Mouse (Mus musculus) spleen, adult 18-20 months (tissue): ENCODE data around the gene Dlx3.

Source experiments
- DNase-seq, 2 experiments: peaks; one replicate each; pipeline ENCODE4 v3.0.0; 2022; ENCODE audit warnings: mixed read lengths in 2 of 2

Dlx3 gene

DNA sequence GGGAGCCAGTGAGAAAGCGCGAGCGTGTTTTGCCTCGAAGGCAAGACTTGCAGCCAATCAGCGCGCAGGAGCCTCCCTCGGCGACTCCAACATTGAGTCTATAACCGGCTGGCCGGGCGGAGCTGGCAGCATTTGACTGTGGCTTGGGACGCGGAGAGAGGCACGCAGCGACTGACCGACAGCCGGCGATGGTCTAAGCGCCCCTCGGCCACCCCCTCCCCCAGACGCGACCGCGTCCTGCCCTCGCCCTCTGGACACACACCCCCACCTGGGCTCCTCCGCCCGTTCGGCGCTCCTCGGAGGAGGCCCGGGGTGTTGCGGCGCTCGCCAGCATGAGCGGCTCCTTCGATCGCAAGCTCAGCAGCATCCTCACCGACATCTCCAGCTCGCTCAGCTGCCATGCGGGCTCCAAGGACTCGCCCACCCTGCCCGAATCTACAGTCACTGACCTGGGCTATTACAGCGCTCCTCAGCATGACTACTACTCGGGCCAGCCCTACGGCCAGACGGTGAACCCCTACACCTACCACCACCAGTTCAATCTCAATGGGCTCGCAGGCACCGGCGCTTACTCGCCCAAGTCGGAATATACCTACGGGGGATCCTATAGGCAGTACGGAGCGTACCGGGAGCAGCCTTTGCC is at the start of gene Dlx3:
Dlx3 (plus strand) TSS at position 130 of the 643 bp plus-strand sequence.
- no peak for DNase-seq

DNA sequence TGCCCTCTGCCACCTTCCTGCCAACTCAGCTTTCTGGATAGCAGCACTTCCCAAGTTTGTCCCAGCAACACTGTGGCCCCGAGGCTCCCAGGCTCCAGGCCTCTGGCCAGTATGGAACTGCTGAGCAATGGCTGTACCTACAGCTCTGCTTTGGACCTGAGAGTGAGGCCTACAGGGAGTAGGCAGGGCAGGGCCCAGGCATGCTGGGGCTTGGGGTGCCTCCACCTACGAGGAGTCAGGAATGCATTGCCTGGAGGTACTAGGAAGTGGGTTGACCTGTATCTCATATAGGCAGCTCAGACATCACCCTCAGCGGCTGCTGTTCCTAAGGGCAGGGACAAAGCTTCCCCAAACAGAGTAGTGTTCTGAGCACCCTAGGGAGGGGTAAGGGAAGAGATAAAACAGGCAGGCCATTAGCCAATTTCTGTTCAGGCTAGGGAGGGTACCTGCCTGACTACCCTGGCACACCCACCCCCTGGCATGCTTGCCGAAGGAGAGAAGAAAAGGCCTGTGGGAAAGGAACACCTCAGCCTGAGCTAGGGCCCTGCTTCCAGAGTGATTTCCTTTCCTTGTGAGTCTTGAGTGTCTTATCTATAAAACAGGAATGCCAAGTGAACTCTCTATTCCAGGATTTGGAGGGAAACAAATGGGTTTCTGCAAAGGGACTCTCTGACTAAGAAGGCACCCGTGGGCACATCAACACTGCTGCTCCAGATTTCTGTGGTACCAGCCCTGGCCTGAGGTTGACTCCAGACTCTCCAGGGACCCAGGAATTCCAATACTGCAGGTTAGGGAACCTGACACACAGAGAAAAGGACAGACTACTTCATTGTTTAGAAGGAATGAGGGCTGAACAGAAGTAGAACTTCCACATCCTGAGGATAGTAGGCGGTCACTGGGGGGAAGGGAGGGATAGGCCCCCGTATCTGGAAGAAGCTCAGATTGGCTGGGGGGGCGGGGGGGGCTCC is 49.5 kb upstream of the Dlx3 start:
- DNase-seq: no peak

DNA sequence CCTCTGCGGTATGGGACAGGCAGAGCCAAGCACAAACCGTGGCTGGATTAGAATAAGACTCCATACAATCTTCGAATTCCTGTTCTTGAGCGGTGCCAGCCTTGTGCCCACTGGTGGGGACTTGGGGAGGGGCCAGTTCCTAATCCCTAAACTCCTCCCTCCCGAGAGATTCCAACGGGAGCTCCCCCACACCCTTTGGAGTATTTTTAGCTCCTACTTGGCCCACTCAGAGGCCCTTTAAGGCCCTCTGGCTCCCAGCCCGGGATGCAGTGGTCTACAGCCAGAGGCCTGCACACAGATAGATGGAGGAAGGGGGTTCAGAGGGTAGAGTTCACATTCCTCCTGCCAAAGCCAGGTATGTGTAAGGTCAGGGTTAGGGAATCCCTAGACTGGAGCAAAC is 48.7 kb upstream of the Dlx3 start:
- DNase-seq: no peak

DNA sequence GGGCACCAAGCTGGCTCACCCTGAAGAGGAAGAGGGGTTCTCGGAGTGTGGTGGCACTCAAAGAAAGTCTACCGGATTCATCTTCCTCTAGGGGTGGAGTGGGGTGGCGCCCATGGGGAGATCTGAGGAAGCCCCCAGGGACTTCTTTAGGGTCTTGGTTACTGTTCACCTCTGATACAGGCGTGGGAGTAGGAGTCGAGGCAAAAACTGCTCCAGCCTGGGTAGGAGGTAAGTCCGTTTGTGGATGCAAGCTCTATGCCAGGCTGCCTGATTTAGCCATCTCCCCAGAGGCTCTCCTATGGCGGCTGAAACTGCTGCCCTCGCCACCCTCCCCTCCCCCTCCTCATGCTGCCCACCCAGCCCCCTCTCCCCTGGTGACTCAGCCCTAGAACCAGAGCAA is 47.8 kb upstream of the Dlx3 start:
- DNase-seq: no peak

DNA sequence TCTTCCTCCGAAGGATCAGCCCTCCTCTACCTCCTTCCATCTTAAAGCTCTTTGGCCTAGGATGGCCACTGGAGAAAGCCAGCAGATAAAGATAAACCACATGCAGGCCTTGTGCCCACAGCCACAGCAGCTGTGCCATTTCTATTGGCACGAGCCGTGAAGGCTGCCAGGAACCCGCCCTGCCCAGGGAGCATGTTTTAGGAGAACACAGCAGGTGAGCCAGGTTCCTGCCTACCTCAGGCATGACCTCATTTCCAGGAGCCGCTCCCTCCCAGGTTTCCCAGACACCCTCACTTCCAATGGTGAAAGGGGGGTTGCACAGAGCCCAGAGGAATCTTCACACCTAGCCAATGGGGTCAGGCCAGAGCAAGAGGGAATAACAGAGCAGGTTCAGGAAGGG is 47.1 kb upstream of the Dlx3 start:
- DNase-seq: no peak

DNA sequence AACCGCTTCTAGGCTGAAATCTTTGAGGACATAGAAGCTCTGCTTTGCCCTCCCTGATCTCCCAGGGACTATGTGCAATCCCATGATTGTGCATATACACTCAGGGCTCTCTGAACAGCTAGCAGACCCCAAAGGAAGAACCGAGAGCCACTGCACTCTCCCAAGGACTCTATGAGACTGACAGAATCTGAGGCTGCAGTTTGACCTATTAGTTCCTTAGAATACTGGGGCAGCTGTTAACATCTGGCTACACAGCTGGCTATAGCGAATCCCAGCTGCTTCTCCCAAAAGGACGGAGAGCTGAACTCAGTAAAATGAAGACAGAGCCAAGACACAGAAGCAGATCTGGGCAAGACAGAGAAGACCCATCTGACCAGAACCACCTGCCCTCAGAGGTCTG is 46.1 kb upstream of the Dlx3 start:
- DNase-seq: no peak

DNA sequence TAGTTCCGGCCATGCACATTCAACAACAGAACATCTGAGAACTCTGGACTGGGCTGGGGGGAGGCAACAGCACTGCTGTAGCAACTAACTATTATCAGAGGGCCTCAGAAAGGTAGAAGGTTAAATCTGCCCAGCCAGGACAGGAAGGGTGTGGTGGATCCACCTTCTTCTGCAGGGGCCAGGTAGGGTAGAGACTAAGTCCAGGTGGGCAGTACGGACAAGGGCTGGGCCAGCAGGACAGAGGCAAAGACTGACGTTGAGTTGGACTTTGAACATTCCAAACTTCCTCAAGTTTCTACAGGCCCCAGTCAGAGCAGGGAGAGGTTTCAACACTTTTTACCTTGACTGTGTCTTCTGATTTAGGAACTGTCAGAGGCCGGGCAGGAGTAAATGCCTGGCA is 45.2 kb upstream of the Dlx3 start:
- no peak for DNase-seq

DNA sequence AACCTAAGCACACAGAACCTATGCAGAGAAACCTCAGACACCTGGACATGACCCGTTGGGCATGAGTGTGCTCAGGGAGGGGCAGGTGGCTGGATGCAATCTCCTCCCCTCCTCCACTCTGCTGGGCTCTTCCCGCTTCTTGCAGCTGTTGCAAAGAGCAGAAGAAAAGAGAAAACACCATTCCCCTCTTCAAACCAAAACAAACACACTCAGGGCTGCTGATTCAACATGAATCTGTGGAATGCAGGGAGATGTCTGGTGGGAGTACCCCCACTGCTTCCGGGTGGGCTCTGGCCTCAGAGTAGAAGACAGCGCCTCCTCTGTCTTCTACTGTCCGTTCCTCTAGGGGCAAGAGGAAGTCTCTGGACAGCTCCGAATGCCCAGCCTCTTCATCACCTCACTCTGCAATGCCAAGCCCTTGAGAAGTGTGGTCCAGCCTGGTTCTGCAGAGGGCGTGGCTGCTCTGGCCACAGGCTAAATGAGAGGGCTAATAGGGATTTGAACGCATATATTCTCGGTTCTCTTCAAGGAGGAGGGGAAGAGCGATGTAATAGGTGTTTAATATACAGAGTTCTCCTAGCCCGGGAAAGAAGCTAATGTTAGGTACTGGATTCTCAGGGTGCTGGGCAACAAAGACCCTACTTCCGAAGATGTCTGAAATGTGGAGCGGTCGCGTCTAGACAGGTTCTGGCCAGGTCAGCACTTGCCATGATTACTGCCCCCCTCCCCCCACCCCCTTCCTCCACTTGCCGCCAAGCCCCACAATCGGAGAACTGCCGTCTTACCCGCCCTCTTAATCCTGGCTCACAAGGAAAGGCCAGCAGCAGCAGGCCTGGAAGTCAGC is 44.5 kb upstream of the Dlx3 start:
- DNase-seq: no peak

DNA sequence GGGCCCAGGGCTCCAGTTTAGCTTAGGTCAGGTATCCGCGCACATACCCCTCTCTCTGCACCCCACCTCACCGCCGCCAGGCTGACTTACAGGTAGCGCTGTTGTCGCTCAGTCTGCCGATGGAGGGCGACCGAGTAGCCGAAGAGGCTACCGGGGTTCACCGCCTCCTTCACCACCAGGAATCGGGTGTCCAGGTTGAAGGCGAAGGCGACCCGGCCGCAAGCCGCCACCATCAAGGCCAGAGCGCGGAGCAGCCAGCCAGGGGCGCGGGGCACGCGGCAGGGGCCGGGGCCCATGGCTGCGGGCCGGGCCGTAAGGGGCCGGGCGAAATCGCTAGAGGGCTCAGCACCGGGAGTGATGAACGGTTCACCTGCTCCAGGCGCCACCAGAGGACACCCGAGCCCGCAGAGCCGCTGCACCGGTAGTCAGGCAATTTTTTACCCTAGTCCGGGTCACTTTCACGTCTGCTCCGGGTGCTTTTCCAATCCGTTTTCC is 43.8 kb upstream of the Dlx3 start:
- DNase-seq: peak; percentile 27 to 61

DNA sequence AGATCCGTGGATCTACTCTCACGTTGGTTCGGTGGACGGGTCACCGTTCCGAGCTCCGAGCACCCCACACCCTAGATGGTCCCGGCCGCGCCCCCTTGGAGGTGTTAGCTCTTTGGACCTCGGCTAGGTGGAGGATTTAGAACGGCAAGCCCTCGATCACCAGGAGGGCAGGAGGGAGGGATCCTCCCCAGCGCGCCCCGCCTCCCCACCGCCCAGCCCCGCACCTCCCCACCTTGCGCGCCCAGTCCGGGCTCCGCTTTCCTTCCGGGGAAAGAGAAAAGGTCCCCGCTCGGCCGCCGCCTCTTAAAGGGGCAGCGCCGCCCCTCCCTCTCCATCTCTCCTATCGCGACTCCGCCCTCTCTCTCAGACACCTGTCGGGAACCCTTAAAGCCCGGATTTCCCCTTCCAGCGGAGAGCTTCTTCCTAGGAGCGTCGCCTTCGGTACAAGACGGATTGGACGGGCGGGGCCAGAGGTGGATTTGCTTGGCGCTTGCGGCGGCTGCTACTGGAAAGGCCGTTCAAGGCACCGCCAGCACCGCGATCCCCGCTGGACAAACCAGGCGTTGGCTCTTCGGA is 43.3 kb upstream of the Dlx3 start, which contains the start of gene Itga3:
Itga3 (minus strand) TSS at position 266 of the 576 bp plus-strand sequence.
- DNase-seq: peak; percentile 21 to 49

DNA sequence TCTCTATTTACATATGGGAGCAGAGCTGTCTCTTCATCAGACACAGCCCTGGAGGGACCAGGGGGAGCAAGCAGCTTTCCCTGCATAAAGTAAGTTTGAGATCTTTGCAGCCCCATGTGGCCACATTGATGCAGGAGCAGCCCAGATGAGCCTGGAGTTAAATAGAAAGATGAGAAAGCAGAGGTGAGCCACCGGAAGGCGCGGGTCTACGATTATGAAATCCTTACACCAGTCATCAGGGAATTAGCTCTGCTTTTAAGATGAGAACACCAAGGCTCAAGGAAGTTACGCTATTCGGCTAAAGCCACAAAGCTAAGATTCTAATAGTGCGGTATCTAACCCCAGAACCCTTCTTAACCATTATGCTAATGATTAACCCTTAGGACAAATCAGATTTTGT is 42.0 kb upstream of the Dlx3 start:
- DNase-seq: no peak

DNA sequence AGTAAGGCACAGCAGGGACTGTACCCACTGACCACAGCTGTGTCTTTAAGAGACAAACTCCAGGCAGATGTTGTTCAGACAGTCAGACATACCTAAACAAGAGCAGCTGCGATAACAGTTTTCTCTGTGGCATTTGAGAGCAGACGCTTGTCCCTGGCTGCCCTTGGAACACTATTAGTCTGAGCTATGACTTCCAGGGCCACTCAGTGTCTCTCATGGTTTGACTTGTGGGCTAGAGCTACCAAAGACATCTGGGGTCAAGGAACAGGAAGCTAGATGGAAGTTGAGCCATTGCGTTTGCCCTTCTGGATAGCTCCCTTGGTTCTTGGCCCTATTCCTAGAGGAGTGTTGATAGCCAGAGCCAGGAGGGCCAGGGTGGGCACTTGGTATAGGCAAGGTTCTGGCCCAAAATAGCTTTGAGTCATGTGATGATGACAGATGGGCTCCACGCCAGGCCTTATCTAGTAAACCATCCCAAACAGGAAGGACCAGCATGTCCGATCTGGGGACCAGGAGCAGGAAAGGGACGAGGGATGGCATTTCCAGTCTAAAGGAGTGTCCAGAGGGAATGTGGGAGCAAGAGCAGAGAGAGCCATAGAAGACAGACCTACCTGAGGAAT is 40.6 kb upstream of the Dlx3 start:
- DNase-seq: peak in 1 of 2 experiments; percentile 16

DNA sequence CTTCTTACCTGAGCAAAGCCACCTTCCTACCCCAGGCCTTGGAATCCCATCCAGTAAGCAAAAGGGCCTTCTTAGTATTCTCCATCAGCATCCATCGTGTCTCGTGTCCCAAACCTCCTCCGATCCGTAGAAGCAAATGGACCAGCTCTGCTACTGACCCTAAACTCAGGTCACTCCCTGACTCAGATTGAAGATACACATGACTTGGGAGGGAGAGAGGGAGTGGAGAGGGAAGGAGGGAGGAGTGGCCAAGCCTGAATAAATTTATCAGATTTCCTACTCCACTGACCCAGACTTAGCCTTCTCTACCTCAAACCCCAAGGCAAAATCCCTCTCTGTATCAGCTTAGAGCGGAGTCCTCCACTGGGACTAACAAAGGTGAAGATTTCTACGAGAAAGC is 39.1 kb upstream of the Dlx3 start:
- no peak for DNase-seq

DNA sequence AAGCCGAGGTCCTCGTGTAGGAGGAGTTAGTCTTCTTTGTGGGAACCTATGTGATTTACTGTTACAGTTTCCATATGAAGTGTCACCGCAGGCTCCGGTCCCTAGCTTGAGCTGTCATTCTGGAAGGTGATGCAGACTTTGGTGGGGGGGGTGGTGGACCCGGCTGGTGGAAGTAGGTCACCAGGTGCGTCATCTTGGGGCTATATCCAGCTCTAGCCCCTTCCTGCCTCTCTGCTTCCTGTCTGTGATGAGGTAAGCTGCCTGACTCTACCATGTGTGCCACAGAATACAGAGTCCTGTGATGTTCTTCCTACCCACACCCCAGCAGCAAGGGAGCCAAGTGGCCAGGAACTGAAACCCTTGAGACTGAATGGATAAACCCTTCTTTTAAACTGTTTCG is 37.0 kb upstream of the Dlx3 start:
- DNase-seq: no peak

DNA sequence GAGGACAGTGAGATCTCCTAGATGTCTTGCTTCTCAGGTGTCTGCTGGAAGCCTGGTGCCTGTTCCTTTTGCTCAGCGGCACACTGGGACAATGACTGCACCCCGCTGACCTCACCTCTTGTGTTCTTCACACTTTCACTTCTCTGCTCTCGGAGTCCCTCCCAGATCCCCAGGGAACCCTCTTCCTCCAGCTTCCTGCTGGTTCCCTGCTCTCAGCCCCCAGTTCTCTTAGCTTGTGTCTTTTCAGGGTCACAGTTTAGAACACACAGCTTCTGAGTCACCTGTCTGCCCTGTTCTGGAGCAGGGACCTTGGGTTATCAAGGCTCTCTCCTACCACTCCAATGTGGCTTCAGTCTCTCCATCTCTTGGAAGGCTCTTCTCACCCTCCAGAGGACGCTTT is 35.7 kb upstream of the Dlx3 start:
- DNase-seq: no peak

DNA sequence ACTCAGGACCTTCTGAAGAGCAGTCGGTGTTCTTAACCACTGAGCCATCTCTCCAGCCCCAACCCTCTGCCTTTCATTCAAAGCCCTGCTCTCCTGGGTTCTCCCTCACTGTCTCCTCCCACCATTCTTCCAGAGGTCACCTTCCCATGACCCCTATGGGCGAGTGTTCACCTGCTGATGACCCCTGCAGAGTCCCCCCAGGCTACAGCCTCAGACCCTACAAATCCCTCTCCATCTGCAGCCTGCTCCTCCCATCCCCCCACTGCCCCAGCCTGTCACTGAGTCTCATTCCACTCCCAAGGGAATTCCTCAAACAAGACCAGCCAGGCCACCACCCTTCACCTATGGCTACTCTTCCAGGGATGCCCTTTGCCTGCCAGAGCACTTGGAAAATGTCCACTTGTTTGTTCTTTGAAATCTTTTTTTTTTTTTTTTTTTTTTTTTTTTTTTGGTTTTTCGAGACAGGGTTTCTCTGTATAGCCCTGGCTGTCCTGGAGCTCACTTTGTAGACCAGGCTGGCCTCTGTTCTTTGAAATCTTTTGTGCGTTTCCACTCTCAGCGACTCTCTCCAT is 35.0 kb upstream of the Dlx3 start:
- no peak for DNase-seq

DNA sequence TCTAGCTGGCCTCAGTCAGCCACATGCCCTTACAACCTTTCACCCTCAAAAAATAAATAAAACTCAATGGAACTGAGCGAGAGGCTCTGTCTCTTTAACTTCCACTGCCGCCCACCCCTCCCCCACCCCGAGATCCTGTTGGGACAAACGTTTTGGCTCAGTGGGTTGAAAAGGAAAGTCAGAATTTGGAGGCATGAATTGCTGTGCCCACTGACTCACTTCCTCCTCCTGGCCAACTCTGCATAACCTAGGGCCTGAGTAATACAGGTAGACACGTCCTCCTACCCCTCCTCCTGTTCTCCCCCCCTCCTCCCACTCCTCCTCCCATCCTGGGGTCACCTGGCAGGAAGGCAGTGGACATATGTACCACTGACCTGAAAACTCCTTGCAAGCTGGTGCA is 34.2 kb upstream of the Dlx3 start:
- no peak for DNase-seq

DNA sequence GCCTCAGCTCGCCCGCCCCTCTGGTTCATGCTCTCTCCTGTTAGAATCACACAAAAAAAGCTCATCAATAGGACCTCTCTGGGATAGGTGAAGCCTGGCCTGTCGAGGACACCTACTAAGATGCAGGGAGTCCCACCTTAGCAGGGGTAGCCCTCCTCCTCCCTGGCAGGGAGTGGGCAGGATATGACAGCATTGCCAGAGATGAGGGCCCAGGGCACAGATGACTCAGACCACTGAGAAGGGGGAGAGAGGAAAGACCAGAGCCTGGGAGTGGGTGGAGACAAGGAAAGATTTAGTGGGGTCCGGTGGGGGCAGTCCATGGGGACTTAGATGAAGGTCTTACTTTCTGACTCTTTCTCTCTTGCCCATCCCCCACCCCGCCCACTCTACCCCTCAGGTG is 33.7 kb upstream of the Dlx3 start:
- DNase-seq: no peak

DNA sequence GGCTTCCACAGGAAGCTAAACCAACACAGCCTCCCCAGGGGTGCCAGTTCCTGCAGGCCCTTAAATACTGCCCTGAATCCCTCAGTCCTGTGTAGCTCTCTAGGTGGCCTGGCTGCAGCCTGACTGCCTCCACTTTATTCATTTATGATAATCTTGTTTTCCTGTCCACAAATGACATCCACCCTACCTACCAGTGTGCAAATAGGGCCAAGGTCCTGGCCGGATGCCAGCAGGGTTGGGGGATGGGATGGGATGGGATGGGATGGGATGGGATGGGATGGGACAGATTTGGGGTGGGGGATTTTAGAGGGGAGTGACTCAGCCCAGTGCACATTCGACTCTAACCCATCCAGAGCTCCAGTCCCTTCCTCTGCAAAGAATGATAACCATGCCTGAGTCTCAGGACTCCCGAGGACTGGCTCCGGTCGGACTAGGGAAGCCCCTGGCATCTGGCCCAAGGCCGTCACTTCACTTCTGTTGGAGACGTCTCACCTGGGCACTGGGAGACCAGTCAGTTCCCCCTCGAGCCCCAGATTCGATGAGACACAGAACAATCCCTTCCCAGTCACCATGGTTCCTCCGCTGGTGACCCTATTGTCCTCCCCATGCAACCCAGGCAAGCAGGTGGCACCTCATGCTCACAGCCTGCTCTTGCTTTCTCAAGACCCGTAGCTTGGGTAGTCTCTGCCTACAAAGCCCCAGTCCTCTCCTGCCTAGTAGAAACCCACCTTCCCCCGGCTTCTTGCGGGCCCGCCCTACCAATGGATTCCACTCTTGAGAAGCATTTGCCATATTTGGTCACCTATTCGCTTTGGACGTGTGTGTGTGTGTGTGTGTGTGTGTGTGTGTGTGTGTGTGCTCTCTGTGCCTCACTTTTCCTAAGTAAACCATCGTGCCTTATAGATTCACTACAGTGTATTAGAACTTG is 32.4 kb upstream of the Dlx3 start:
- DNase-seq: no peak

DNA sequence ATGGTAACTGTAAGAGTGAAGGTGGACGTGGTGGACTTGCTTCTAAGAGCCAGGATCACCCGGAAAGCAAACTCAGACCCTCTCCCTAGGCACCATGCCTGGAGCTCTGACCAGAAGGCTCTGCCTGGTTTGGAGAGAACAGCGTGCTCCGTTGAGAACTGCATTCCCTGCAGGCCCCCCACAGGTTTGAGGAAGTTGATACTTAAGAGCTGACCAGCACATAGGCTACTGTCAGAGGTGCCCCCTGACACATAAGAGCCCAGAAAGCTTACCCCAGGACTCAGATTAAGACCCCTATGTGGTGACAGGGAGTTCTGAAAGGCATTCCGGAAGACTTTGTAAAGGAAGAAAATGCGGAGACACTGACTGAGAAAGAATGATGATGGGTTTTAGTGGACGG is 31.6 kb upstream of the Dlx3 start:
- no peak for DNase-seq
